Mouse (Mus musculus) cortical plate, adult 2 months (tissue): Measurements from ENCODE around the gene Cacna2d4.

Experiments used
- CTCF ChIP-seq: fragments of 200-500 bp; IDR thresholded peaks from 2 replicates; pipeline ENCODE4 v1.5.1; 2011; ENCODE audit warnings: mild to moderate bottlenecking, control low read depth, low read length; ENCODE audit not compliant: insufficient read depth; ENCODE audit errors: extremely low read depth
- POLR2A ChIP-seq: fragments of 200-500 bp; IDR thresholded peaks from 2 replicates; pipeline ENCODE4 v1.6.1; 2011; ENCODE audit warnings: mild to moderate bottlenecking, low read length, control low read depth; ENCODE audit not compliant: insufficient read depth; ENCODE audit errors: extremely low read depth

GRCm38 (mm10) chr6:119239341-119240005, 3.1 kb downstream of the Cacna2d4 start:
- no peak for TF ChIP-seq POLR2A
- TF ChIP-seq CTCF, result no peak
